Mouse (Mus musculus) E14TG2a.4 (cell line): ENCODE results near the gene Adar.

Experiments used
- CTCF ChIP-seq: conservative IDR thresholded peaks from 2 replicates; pipeline ENCODE4 v1.5.1; 2014; ENCODE audit warnings: low read length
- NANOG ChIP-seq: IDR thresholded peaks from 2 replicates; pipeline ENCODE4 v1.6.1; 2014; ENCODE audit warnings: borderline replicate concordance, low read length, mixed read lengths
- POU5F1 ChIP-seq: IDR thresholded peaks from 2 replicates; pipeline ENCODE4 v1.6.1; 2014; ENCODE audit warnings: low read length, borderline replicate concordance

- TF ChIP-seq CTCF = no peak
- no peak for TF ChIP-seq POU5F1
- TF ChIP-seq NANOG = no peak
Measured at GRCm38 (mm10) chr3:89686031-89686430, 28.8 kb upstream of the Adar start.
